ENCODE assay signal across 17 mouse cellular contexts in genomic region chr11:94054176-94054575, GRCm38 (mm10). TPM values are rescaled to one million over a fixed set of nuclear protein-coding genes. Genes with fewer than 3 reads are reported as not detected.
DNase-seq lines count a peak whose midpoint lies in the region; ATAC-seq and TF ChIP-seq lines count a peak whose summit lies in the region.
"Had no signal": no experiment of that assay in that cellular context is flagged by ENCODE, and none has a peak within 500 bp of the region (broad histone marks: within the 10 kb centered on the region; RNA-seq: fewer than 3 reads in every experiment).

No protein-coding gene starts in this region.

- no peak for TF ChIP-seq EP300 in heart, postnatal 0 days (IDR thresholded peaks at IDR 0.05; ENCODE audit: low read depth)

- no peak for DNase-seq in heart, postnatal 0 days (ENCODE audit: low spot score)
- DNase-seq in heart, adult 18-20 months = no peak
- peak; percentile 58 for DNase-seq in brain, embryonic 14.5 days (ENCODE audit: low read depth)
- DNase-seq in forebrain, embryonic 14.5 days (ENCODE audit: low spot score) = no peak
- peak; percentile 18 for DNase-seq in midbrain, embryonic 14.5 days
- no peak for DNase-seq in urinary bladder, adult 18-20 months (ENCODE audit: low spot score in 2 of 2)
- DNase-seq in lung, postnatal 14 days = no peak
- DNase-seq: adrenal gland, postnatal 14 days; cerebellum, adult 9-10 months; gastrocnemius, postnatal 10 days; heart, postnatal 14 days; layer of hippocampus, postnatal 36 days; left cerebral cortex, postnatal 4 days; lung, adult 2 months; lung, postnatal 4 days had no signal

- 56% methylated on average over 3 of the region's 3 CpGs for WGBS in heart, postnatal 0 days
- WGBS in forebrain, embryonic 14.5 days = 52% methylated on average over 3 of the region's 3 CpGs
- WGBS in midbrain, embryonic 14.5 days = 54% methylated on average over 3 of the region's 3 CpGs

- no peaks in the 10 kb centered on the region for H3K9me3 ChIP-seq in heart, postnatal 0 days (replicated peaks; ENCODE audit: control insufficient read depth, low read length)
- H3K9me3 ChIP-seq in forebrain, embryonic 14.5 days (replicated peaks; ENCODE audit: control insufficient read depth, low read length) = no peaks in the 10 kb centered on the region
- H3K9me3 ChIP-seq in midbrain, embryonic 14.5 days (ENCODE audit: control insufficient read depth, low read length) = no peaks in the 10 kb centered on the region
- H3K9me3 ChIP-seq: neural tube, embryonic 12.5 days had no signal

- no peak overlapping the region for H3K4me3 ChIP-seq in heart, postnatal 0 days (ENCODE audit: low read depth, low read length)
- no peak overlapping the region for H3K4me3 ChIP-seq in forebrain, embryonic 14.5 days (ENCODE audit: low read depth, low read length)
- H3K4me3 ChIP-seq in midbrain, embryonic 14.5 days (replicated peaks; ENCODE audit: low read depth, low read length) = no peak overlapping the region
- H3K4me3 ChIP-seq: neural tube, embryonic 12.5 days had no signal

- 0 out of 2 replicates have a peak, but pooled peaks cover 4% of the 10 kb centered on the region for H3K4me1 ChIP-seq in heart, postnatal 0 days (ENCODE audit: control insufficient read depth, insufficient read depth)
- H3K4me1 ChIP-seq in forebrain, embryonic 14.5 days (ENCODE audit: control insufficient read depth, insufficient read depth, low read length) = peaks cover 10% of the 10 kb centered on the region
- 0 out of 2 replicates have a peak, but pooled peaks cover 6% of the 10 kb centered on the region for H3K4me1 ChIP-seq in midbrain, embryonic 14.5 days (ENCODE audit: control insufficient read depth, insufficient read depth, low read length)

- peaks cover 24% of the 10 kb centered on the region for H3K36me3 ChIP-seq in heart, postnatal 0 days (replicated peaks; ENCODE audit: control insufficient read depth, insufficient read depth, low read length)
- peaks cover 75% of the 10 kb centered on the region for H3K36me3 ChIP-seq in forebrain, embryonic 14.5 days (ENCODE audit: control insufficient read depth, insufficient read depth, low read length)
- H3K36me3 ChIP-seq in midbrain, embryonic 14.5 days (ENCODE audit: control insufficient read depth, insufficient read depth, low read length) = peaks cover 65% of the 10 kb centered on the region

- H3K4me2 ChIP-seq in heart, postnatal 0 days (ENCODE audit: low read depth, low read length) = no peak overlapping the region
- H3K4me2 ChIP-seq in forebrain, embryonic 14.5 days (ENCODE audit: low read length) = no peak overlapping the region
- H3K4me2 ChIP-seq in midbrain, embryonic 14.5 days (ENCODE audit: low read length) = no peak overlapping the region
- H3K4me2 ChIP-seq: neural tube, embryonic 12.5 days had no signal

- no peaks in the 10 kb centered on the region for H3K27me3 ChIP-seq in heart, postnatal 0 days (ENCODE audit: control insufficient read depth, insufficient read depth, low read length)
- no peaks in the 10 kb centered on the region for H3K27me3 ChIP-seq in forebrain, embryonic 14.5 days (replicated peaks; ENCODE audit: control insufficient read depth, insufficient read depth, low read length)
- H3K27me3 ChIP-seq in midbrain, embryonic 14.5 days (ENCODE audit: control insufficient read depth, insufficient read depth, low read length) = no peaks in the 10 kb centered on the region
- H3K27me3 ChIP-seq: neural tube, embryonic 12.5 days had no signal

- no peak for TF ChIP-seq POLR2A in brain, embryonic 14.5 days (IDR thresholded peaks at IDR 0.05; ENCODE audit: borderline replicate concordance, extremely low read depth, insufficient read depth, insufficient read length, poor library complexity, severe bottlenecking)

- no peak for ATAC-seq in heart, postnatal 0 days (ENCODE audit: insufficient read depth, low read depth)
- ATAC-seq in forebrain, embryonic 14.5 days = 0 out of 2 replicates have a peak, but pooled peaks have one; percentile 54
- ATAC-seq in midbrain, embryonic 14.5 days (ENCODE audit: low FRiP score, low TSS enrichment) = no peak
- no peak for ATAC-seq in erythroid progenitor cell, adult 5-6 weeks (replicated peaks; ENCODE audit: low FRiP score, poor library complexity, severe bottlenecking)

- no peak for TF ChIP-seq CTCF in heart, postnatal 0 days (IDR thresholded peaks at IDR 0.05; ENCODE audit: low read depth)
- TF ChIP-seq CTCF in brain, embryonic 14.5 days (IDR thresholded peaks at IDR 0.05; ENCODE audit: borderline replicate concordance, extremely low read depth, insufficient read depth, insufficient read length) = no peak

- H3K27ac ChIP-seq in heart, postnatal 0 days (ENCODE audit: low read depth) = peak overlapping the region; percentile 23; the same call in 1 of the 2 replicates
- H3K27ac ChIP-seq in forebrain, embryonic 14.5 days (ENCODE audit: low read depth, low read length) = peak overlapping the region; percentile 48; the same call in 1 of the 2 replicates
- H3K27ac ChIP-seq in midbrain, embryonic 14.5 days (replicated peaks; ENCODE audit: low read depth, low read length) = 0 out of 2 replicates have a peak overlapping the region, but pooled peaks have one; percentile 14
- H3K27ac ChIP-seq: neural tube, embryonic 12.5 days had no signal

- no peak overlapping the region for H3K9ac ChIP-seq in heart, postnatal 0 days (replicated peaks; ENCODE audit: low read depth, low read length)
- H3K9ac ChIP-seq in forebrain, embryonic 14.5 days (ENCODE audit: low read length) = no peak overlapping the region
- H3K9ac ChIP-seq in midbrain, embryonic 14.5 days (replicated peaks; ENCODE audit: low read length) = no peak overlapping the region
- H3K9ac ChIP-seq: neural tube, embryonic 12.5 days had no signal

RNA-seq across cellular contexts. Expression of gene Spag9, which starts 58.3 kb away (rescaled TPM):
- total RNA-seq in heart, postnatal 0 days (2014; rRNA removed; ENCODE audit: low replicate concordance) = 47.8 and 48.7 TPM in 2 replicates
- polyA plus RNA-seq in heart, postnatal 0 days (2015; fragmentation: Nextera tagmentation; extraction: Ambion mirVana) = 39.5 and 40.0 TPM in 2 replicates
- total RNA-seq in heart, adult 18-20 months (2021) = 100 to 1,000 TPM; 137 to 139 TPM
- 91.9 and 112 TPM in 2 replicates for polyA plus RNA-seq in brain, embryonic 14.5 days (2012; rRNA removed)
- polyA plus RNA-seq in forebrain, embryonic 14.5 days (2014; fragmentation: Nextera tagmentation; extraction: Ambion mirVana) = 89.6 and 109 TPM in 2 replicates
- 112 and 140 TPM in 2 replicates for polyA plus RNA-seq in midbrain, embryonic 14.5 days (2014; fragmentation: Nextera tagmentation; extraction: Ambion mirVana)
- 28.5 and 50.7 TPM in 2 replicates for total RNA-seq in erythroid progenitor cell, adult 5-6 weeks (2015; ENCODE audit: low replicate concordance)
- 68.5 and 69.1 TPM in 2 replicates for total RNA-seq in erythroid progenitor cell, adult 5-6 weeks (2017; ENCODE audit: low replicate concordance)

Comparison
In these comparisons a context has a peak if more than half of its experiments do, and no peak if none do; other contexts are left out.
1. DNase-seq: peak in brain, embryonic 14.5 days (single experiment) and midbrain, embryonic 14.5 days (single experiment); none in heart, postnatal 0 days (single experiment), heart, adult 18-20 months (0 of 2), forebrain, embryonic 14.5 days (single experiment), urinary bladder, adult 18-20 months (0 of 2) and lung, postnatal 14 days (single experiment).
2. Peak in every context shown above with its lines, with median percentiles within 50 percentile points of each other: H3K27ac ChIP-seq.